Mouse (Mus musculus) WW6 (cell line): ENCODE data around the gene Clec4a3.
"Not testable (repeated sequence)": the region's sequence is repeated elsewhere in the genome, so short reads cannot be mapped to it uniquely, and the experiment has no call there.

Experiments
- DNase-seq: peaks from one replicate; pipeline ENCODE4 v3.0.0-alpha.2; 2013; ENCODE audit warnings: low read depth, low spot score

The Clec4a3 gene

GRCm38 (mm10) chr6:122952401-122952800, at the start of gene Clec4a3:
Gene Clec4a3, plus strand, starts transcription at chr6:122952515.
- no peak for DNase-seq

- no peak for DNase-seq
Measured at GRCm38 (mm10) chr6:122919922-122920321, 32.4 kb upstream of the Clec4a3 start.

- DNase-seq, result no peak
Measured at GRCm38 (mm10) chr6:122921451-122921850, 30.9 kb upstream of the Clec4a3 start, which contains the start of gene Clec4a1. Gene Clec4a1, plus strand, starts transcription at chr6:122921848.

GRCm38 (mm10) chr6:122934845-122935244, 17.5 kb upstream of the Clec4a3 start:
- no peak for DNase-seq

- DNase-seq, result no peak
Measured at GRCm38 (mm10) chr6:122939618-122940017, 12.7 kb upstream of the Clec4a3 start.

- no peak for DNase-seq
Measured at GRCm38 (mm10) chr6:122946760-122947159, 5.6 kb upstream of the Clec4a3 start.

- no peak for DNase-seq
Measured at GRCm38 (mm10) chr6:122964562-122964961, 12.2 kb downstream of the Clec4a3 start.

GRCm38 (mm10) chr6:122969048-122969447, 16.7 kb downstream of the Clec4a3 start:
- no peak for DNase-seq

- no peak for DNase-seq
Measured at GRCm38 (mm10) chr6:122989876-122990437, 37.6 kb downstream of the Clec4a3 start, which contains the start of gene Clec4a4. Gene Clec4a4, plus strand, starts transcription at chr6:122990367.

GRCm38 (mm10) chr6:123004696-123005095, 52.4 kb downstream of the Clec4a3 start:
- not testable (repeated sequence) for DNase-seq

GRCm38 (mm10) chr6:123005591-123005990, 53.3 kb downstream of the Clec4a3 start:
- no peak for DNase-seq
